Mouse (Mus musculus): ENCODE measurements around the gene Anapc16.

Gene Anapc16

DNA sequence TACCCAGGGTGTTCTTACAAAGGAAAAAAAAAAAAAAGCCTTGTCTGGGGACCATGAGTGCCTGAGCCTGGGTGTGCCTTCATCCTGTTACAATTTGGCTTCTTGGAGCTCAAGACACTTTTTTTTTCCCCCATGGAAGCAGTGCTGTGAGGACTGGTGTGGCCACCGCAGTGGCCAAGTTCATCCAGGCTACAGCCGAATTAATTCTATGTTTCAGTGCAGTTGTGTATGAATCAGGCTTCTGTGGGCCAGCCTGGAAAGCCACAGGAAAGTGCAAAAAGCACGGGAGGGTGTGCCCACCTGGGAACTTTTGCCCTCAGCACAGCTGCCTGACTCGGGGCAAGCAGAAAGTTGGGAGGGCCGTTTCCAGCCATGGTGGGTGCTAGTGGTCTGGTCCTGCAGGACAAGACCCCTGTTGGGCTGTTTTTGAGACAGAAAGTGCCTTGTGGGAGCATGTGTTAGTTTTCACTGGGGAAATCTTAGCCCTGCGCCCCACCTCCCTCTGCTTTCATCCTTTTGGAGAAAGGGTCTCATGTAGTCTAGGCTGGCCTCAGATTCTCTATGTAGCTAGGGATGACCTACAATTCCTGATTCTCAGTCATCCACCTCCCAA, 32.4 kb downstream of the Anapc16 start:
- no peak; the same call in 1 of the 2 replicates for ATAC-seq (ENCODE audit: low TSS enrichment)

DNA sequence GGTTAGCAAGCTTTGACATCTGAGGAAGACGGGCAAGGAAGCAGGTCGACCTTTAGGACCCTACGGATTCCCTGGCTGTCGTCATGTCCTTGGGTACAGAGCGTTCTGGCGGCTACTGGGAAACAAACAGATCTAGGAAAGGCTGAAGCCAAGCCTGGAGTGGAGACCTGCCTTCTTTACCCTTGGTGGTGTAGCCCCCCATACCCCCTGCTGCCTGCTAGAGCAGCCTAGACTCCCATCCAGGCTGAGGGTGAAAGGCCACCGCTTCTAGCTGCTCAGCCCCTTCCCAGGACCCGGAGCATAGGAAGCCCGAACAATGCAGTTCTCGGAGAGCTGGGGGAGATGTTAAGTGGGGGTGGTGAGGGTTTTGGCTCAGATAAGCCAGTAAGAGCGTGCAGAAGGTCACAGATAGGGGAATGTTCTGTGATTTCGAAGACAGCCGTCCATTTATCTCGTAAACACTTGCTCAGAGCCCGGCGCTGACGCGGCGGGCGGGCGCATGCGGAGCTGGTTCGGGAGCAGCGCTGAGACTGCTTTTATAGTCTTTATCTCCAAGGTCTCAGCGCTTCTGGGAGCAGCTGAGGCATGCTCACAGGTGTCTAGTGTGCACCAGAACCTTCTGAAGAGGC, 33.0 kb downstream of the Anapc16 start:
- peak; percentile 75 for ATAC-seq (ENCODE audit: low TSS enrichment)

DNA sequence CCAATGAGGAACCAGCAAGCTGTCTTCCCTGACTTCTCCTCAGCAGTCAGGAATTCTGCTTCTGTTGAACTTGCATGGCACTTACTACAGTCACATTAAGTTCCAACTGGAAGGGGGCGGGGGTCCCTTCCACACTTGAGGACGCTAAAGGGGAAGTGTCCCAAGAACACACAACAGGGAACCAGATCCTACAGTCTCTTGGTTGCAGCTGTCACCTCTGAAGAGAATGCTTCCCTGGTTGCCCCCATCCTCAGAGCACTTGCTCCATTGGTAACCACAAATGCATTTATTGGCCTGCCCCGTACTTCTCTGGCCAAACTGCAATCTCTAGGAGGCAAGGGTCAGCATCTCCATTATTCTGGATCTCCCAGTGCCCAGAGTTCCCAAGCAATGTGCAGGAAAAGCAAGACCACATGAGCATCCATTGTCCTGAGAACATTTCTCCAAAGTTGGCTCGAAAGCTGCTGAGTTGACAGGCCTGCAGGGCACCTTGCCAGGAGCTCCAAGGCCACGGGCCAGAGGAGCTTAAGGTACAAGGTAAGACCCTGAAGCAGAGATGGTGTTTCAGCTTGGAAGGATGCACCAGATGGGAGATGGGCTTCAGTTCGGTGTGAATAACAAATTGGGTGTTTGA, 35.5 kb downstream of the Anapc16 start:
- no peak for ATAC-seq (ENCODE audit: low TSS enrichment)

DNA sequence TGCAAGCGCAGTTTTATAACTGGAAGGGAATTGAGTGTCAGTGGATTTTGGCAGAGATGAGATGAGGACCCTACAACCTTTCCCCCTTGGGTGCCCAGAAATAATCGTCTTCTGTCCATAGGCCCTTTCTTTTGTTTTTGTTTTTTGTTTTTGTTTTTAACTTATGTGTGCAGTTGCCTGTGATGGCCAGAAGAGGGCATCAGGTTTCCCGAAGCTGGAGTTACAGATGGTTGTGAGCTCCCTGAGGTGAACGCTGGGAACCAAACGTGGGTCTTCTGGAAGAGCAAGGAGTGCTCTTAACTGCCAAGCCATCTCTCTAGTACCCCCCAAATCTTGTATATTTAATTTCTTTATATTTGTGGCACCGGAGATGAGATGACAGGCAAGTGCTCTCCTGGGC, 36.2 kb downstream of the Anapc16 start:
- ATAC-seq (ENCODE audit: low TSS enrichment): no peak

DNA sequence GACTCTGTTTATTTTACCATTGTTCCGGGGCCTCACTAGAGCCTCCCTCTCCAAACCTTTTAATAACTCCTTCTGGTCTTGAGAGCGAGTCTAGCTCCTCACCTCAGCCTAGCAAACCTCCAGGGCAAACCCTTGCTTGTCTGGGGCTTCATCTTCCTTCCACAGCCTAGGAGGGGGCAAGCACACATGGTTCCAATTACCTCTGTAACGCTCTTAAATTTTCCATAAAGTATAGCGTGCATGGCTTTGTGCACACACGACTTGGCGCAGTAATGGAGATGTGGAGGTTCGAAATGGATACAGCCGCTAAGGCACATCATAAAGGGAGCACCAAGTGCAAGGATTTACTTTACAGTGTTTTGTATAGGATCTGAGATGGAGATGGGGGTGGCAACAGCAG, 37.1 kb downstream of the Anapc16 start:
- no peak for ATAC-seq (ENCODE audit: low TSS enrichment)

DNA sequence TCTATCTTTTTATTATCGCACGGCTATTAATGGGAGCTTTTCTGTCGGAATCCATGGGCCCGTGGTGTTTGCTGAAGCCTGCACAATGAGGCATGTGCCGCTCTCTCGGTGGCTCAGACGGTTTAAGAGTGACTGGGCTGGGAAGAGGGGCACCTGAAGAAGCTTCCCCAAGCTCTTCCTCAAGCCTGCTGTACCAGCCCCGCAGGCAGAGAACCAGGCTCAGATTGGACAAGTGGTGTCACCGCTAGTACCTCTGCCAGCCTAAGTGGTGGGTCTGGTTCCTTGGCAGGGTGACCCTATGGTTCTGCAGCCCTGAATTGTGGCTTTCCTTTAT, 37.6 kb downstream of the Anapc16 start:
- ATAC-seq (ENCODE audit: low TSS enrichment): no peak

DNA sequence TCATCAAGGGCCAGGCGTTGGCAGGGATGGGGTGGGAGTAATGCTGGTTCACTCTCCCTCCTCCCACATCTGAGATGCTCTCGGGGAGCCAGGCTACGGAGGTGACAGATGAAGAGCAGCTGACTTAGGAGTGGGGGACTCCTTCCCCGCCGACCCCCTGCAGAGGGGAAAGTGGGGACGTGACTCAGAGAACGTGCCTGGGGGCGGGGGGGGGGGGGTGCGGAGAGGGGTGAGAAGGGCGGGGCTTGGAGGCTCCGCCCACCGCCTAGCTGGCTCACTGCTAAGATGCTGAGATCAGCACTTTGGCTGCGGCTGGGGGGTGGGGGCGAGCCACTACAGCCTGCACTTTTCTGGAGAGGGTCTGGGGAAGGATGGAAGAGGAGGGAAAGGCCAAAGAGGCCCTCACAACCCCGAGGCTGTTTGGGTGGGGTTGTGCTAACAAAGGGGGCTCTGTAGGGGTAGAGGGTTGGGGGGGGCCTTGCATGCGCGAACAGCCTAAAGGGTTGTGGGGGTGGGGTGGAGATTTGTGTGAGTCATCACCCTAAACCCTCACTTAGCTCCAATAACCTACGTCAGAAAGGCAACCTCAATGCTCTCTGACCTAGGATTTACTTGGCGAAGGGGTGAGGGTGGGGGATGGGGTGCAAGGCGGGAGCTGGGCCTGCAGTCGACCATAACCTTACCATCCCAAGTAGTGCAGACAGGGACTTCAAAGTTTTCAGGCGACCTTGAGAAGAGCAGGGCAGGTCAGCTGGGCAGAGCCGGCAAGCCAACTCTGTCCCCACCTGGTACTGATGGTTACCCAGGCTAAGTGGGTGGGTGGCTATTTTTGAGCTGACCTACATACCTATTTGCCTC, 38.2 kb downstream of the Anapc16 start:
- no peak for ATAC-seq (ENCODE audit: low TSS enrichment)

DNA sequence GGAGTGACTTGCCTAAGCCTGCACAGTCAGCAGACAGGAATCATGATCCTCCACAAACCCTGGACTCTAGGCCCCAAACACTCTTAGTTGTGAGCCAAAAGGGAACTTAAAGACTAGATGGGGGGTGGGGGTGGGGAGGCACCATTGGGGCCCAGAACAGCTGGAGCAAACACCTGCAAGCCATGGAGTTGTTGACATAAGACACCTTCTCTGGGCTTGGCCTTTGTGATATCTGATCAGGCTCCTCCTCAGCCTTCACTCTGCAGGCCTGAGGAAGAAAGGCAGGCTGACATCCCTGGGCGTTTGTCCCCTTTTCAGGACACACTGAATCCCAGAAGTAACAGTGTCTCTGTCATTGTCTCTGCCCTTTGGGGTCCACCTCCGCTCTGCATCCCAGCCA, 39.3 kb downstream of the Anapc16 start:
- no peak for ATAC-seq (ENCODE audit: low TSS enrichment)

DNA sequence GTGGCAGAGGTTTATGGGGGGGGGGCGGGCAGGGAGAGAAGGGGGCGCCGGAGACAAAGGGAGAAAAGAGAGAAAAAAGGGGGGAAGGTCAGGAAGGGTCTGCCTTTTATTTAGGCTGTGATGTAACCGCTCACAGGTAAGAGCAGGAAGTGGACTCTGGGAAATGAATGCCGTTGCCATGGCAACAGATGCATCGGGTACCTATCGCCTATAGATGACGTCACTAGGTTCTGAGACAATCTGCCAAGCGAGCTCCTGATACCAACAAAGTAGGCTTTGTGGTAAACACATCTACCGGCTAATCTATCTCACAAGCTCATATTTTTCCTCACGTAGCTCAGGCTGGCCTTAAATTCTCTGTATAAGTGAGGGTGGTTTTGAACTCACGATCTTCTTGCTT, 43.4 kb downstream of the Anapc16 start:
- no peak for ATAC-seq (ENCODE audit: low TSS enrichment)

DNA sequence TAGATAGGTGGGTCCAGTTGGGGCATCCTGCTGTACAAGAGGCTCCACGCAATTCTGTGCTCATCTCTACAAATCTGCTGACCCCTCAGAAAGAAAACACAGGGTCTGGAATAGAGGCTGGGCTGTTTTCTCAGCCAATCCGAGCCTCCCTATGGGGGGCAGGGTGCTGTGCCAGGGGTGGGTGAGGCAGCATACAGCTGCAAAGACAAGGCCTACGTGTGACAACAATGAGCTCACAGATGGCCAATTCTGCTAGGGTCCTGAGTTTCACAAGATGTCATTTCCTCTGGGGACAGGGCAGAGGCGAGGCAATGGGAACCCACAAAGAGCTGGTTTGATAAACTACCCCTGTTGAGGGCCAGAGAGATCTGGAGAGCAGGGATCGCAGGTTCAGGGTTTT, 44.5 kb downstream of the Anapc16 start:
- ATAC-seq (ENCODE audit: low TSS enrichment): peak; percentile 35

DNA sequence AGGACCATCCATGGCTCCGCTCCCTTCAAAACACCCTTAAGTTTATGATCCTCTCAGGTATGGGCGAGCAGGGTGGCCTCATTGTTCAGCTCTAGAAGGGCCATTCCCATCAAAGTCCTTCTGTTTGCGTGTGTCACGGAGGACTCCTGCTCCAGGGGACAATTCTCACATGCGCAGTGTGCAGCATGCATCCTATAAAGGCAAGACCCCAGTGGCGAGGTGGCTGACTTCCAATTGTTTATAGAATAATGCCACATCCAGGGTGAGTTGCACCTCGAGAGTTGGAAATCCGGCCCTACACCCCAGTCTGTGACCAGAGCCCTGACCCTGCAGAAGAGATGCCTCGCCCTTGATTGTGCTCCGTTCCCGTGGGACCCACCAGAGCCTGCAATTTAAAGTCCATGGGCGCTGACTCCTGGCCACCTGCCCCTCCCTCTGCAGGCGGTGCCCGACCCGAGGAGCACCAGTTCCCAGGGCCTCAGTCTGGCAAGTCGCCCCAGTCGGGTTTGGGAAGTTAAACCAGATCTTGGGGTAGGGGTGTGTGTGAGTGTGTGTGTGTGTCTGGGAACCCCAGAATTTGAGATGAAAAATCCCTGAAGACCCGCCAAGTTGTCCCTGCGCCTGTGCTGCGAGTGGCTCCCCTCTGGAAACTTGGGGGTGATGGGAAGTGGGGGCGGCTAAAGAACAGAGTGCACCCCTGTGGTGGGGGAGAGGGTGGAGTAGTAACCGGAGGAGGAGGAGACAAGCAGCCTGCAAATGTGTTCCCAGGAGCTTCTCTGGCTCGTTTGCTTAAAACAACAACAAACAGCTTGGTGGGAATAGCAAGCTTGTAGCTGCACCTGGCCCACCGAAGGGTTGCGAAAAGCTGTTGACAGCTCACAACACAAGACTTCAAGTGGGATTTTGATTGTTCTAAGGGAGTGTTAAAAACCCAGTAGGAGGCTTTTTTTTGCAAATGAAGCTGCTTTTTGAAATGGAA, 45.5 kb downstream of the Anapc16 start:
- peak; percentile 48 for ATAC-seq (ENCODE audit: low TSS enrichment)

DNA sequence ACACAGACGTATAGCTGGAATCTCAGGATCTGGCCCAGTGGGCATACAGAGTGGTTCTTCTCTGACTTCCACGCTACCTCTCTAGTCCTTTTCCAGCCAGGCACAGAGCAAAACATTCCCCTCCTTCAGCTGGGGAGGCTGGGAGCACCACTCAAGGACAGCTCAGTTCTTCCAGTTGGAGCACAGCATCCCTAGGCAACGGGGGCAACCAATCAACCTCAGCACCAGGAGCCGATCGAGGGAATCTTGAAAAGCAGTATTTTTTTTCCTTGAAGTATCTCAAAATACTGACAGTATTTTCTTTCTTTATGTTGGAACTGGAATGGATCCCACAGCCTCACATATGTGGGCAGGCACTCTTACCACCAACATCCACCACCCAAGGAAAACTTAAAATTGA, 46.3 kb downstream of the Anapc16 start:
- ATAC-seq (ENCODE audit: low TSS enrichment): peak; percentile 45

DNA sequence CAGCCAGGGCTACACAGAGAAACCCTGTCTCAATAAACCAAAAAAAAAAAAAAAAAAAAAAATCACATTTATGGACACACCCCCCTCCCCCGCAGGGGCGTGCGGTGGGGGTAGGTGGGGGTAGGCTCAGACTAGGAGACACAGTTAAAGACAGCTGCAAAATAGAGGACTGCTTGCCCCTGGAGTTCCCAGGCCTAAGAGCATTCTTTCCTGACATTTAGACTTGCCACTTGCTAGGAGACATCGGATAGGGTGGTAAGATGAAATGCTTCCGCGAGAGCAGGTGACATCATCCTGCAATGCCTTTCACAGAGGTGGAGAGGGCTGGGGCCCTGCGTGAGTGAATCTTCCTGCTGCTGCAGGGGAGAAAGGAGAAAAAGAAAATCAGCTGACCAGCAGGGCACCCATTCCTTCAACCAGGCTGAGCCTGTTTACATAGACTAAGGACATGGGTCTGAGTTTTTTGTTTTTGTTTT, 49.3 kb downstream of the Anapc16 start:
- ATAC-seq (ENCODE audit: low TSS enrichment): no peak

DNA sequence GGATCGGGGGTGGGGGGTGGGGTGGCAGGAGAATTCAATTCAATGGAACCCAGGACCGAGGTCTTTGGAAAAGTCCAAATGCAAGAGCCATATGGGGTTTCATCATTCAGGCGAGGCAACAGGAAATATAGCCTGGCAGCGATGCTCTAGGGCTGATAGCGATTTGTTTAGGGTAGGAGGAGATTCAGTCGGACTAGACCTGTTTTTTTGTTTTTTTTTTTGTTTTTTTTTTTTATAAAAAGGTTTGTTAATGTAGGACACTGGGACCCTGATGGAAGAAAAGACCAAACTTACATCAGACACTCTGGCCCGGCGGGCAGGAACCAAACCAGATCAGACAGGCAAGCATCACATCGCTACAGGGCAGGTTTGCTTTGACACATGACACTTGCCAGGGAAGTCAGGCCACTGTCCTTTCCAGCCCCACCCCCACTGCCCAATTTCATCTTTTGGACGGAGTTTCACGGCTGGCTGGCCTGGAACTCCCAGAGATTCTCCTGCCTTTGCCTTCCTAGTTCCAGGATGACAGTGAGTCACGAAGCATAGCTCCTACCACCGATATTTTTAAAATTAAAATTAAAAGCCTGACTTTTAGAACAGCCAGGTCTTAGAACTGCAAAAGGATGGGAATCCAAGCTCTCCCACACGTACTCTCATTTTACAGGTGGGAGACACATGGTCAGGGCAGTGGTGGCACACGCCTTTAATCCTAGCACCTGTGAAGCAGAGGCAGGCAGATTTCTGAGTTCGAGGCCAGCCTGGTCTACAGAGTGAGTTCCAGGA, 50.0 kb downstream of the Anapc16 start:
- ATAC-seq (ENCODE audit: low TSS enrichment): no peak

DNA sequence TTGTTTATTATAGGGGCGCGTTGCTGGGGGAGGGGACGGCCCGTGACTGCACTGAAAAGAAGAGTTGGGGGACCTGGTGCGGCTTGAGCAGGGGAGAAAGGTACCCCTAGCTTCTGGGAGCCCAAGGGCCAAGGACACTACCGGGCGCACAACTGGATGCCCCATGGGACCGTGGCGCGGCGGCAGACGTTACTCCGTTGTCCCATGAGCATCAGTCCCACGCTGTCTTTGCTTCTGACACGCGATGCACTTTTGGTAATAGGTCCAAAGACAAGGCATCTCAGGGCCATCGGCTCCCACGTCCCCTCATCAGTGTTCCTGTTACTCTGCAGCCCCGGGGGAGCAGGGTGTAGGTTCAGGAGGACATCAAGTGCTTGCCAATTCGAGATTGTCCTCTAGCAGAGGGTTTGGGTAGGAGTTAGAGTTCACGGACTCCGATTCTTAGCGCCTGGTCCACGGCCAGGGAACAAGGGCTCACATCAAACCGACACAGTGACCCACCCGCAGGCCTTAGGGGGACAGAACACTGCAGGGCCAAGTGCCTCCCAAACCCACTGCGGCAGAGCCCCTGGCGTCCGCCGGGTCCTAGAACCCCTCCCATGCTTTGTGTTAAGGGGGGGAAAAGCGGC, 50.7 kb downstream of the Anapc16 start:
- peak; percentile 13 for ATAC-seq (ENCODE audit: low TSS enrichment)

DNA sequence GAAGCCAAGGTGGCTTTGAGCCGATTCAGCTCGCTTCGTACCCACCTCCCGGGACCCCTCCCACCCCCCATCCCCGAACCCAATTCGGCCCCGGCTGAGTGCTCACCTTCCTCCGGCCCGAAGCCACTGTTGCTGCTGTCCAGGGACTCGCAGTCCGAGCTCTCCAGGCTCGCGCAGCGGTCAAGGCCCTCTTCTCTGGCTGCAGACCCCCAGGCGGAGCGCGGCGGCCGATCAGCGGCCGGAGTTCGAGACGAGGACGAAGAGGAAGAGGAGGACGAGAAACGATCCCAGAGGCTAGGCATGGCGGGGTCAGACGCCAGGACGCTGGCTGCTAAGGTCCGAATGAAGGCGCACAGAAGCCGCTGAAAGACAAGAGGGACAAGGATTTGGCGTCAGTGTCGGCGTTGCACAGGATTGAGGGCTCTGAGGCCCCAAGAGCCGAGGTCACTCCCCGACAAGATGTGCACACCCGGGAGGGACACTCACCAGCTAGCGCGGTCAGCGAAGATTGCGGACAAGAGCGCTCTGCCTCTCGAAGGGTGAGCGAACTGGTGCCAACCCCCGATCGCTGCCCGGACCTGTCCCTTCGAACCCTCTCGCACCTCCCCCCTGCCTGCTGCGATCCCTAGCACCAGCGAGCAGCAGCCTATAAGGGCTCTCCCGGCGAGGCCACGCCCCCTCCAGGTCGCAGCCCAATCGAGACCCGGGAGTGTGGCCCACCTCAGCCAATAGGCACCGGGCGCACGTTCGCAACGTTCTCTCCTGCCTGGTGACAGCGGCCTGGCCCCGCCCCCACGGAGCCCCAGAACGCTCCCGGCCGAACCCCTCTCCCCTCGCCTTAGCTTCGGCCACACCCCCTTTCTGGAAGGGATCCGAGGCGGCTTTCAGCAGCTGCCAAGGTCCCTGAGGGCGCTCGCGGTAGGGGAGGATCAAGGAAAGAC, 51.5 kb downstream of the Anapc16 start, which contains the start of gene Ddit4:
Ddit4 (minus strand) TSS at position 624 of the 941 bp plus-strand sequence.
- peak; percentile 83 for ATAC-seq (ENCODE audit: low TSS enrichment)

DNA sequence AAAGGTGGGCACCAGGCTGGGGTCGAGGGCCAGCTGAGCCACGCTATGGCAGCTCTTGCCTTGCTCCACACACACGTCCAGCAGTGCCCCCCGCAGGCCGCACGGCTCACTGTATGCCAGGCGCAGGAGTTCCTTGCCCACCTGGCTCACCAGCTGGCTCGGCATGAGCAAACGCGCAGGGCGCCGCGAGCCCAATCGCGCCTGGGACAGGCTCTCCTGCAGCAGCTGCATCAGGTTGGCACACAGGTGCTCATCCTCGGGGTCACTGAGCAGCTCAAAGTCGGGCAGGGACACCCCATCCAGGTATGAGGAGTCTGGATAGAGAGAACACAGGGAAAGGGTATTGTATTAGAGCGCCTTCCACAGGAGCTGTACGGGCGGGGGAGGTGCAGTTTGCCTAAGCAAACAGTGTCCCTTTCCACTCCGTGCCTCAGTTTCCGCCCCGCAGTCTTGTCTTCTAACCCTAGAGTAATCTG, 52.2 kb downstream of the Anapc16 start:
- ATAC-seq (ENCODE audit: low TSS enrichment): peak; percentile 35

DNA sequence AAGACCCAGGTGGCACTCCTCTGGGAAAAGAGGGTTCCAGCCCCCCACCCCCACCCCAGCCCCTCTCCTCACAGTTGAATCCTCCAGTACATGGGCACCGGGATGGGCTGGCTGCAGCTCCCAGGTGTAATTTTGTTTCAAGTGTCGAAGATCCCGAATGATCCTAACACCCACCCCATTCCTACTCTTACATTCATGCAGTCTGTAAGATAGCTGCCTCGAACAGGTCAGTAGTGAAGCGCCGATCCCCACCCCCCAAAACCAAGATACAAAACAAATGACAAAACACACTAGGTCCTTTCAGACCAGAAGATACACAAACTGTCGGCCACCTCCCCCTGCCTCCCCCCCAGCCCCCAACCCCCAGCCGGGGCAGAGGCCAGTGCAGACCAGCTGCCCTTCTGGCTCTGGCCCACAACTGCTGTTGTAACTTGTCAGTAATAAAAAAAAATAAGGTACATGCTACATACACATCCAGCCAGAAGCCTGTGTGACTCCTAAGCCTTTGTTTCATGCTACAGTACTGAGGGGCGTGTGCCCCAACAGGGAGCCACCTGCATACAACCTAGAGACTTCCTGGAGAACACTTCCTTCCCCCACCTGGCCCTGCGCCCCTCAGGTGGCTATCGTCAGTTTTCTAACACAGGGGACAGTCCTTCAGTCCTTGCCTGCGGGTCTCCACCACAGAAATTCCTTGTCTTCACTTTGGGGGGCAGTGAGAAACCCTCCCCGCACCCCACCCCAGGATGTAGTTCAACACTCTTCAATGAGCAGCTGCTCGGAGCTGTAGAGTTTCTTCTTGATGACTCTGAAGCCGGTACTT, 52.9 kb downstream of the Anapc16 start:
- peak; percentile 3; the same call in 1 of the 2 replicates for ATAC-seq (ENCODE audit: low TSS enrichment)

Data from frontal cortex, adult (tissue).